Comparison of ENCODE assay signal across 16 mouse cellular contexts in genomic region chr2:58550488-58550887, GRCm38 (mm10). TPM values are rescaled to one million over a fixed set of nuclear protein-coding genes. Genes with fewer than 3 reads are reported as not detected.
A peak's percentile ranks its signal among the peaks of the same experiment; 100 is the strongest.
DNase-seq lines count a peak whose midpoint lies in the region; ATAC-seq and TF ChIP-seq lines count a peak whose summit lies in the region.
"Had no signal": no experiment of that assay in that cellular context is flagged by ENCODE, and none has a peak within 500 bp of the region (broad histone marks: within the 10 kb centered on the region; RNA-seq: fewer than 3 reads in every experiment).

No protein-coding gene starts in this region.

- H3K4me3 ChIP-seq in heart, embryonic 13.5 days: no peak overlapping the region
- no peak overlapping the region for H3K4me3 ChIP-seq in heart, adult 2 months
- H3K4me3 ChIP-seq in midbrain, embryonic 14.5 days (replicated peaks; ENCODE audit: low read depth, low read length): no peak overlapping the region
- H3K4me3 ChIP-seq in midbrain, embryonic 10.5 days: no peak overlapping the region
- H3K4me3 ChIP-seq in hindbrain, embryonic 14.5 days (replicated peaks; ENCODE audit: low read length): no peak overlapping the region
- H3K4me3 ChIP-seq: erythroblast, embryonic 14.5 days; left cerebral cortex, adult 2 months had no signal

- H3K79me2 ChIP-seq in heart, adult 2 months (replicated peaks; ENCODE audit: control insufficient read depth, insufficient read depth, low read length): peaks cover 7% of the 10 kb centered on the region

- H3K4me2 ChIP-seq in heart, embryonic 13.5 days: peak overlapping the region; percentile 46
- H3K4me2 ChIP-seq in midbrain, embryonic 14.5 days (ENCODE audit: low read length): no peak overlapping the region
- H3K4me2 ChIP-seq in hindbrain, embryonic 14.5 days (replicated peaks): no peak overlapping the region

- 0 out of 2 replicates have a peak overlapping the region, but pooled peaks have one; percentile 53 for H3K27ac ChIP-seq in heart, embryonic 13.5 days (replicated peaks)
- H3K27ac ChIP-seq in heart, adult 2 months: no peak overlapping the region
- H3K27ac ChIP-seq in midbrain, embryonic 14.5 days (replicated peaks; ENCODE audit: low read depth, low read length): no peak overlapping the region
- H3K27ac ChIP-seq in midbrain, embryonic 10.5 days (replicated peaks): no peak overlapping the region
- H3K27ac ChIP-seq in hindbrain, embryonic 14.5 days: no peak overlapping the region
- H3K27ac ChIP-seq: left cerebral cortex, adult 2 months; liver, embryonic 14.5 days had no signal

- no peaks in the 10 kb centered on the region for H3K9me3 ChIP-seq in heart, embryonic 13.5 days
- no peaks in the 10 kb centered on the region for H3K9me3 ChIP-seq in midbrain, embryonic 14.5 days (ENCODE audit: control insufficient read depth, low read length)
- H3K9me3 ChIP-seq in midbrain, embryonic 10.5 days (replicated peaks): no peaks in the 10 kb centered on the region
- H3K9me3 ChIP-seq in hindbrain, embryonic 14.5 days (ENCODE audit: control insufficient read depth, low read length): no peaks in the 10 kb centered on the region

- H3K9ac ChIP-seq in heart, embryonic 13.5 days: 0 out of 2 replicates have a peak overlapping the region, but pooled peaks have one; percentile 33
- H3K9ac ChIP-seq in heart, adult 2 months (ENCODE audit: low read depth, low read length): no peak overlapping the region
- H3K9ac ChIP-seq in midbrain, embryonic 14.5 days (replicated peaks; ENCODE audit: low read length): no peak overlapping the region
- no peak overlapping the region for H3K9ac ChIP-seq in hindbrain, embryonic 14.5 days
- H3K9ac ChIP-seq: liver, embryonic 14.5 days had no signal

- H3K36me3 ChIP-seq in heart, embryonic 13.5 days: no peaks in the 10 kb centered on the region
- no peaks in the 10 kb centered on the region for H3K36me3 ChIP-seq in heart, adult 2 months (ENCODE audit: control insufficient read depth, insufficient read depth, low read length)
- no peaks in the 10 kb centered on the region for H3K36me3 ChIP-seq in midbrain, embryonic 14.5 days (ENCODE audit: control insufficient read depth, insufficient read depth, low read length)
- no peaks in the 10 kb centered on the region for H3K36me3 ChIP-seq in midbrain, embryonic 10.5 days
- H3K36me3 ChIP-seq in hindbrain, embryonic 14.5 days (replicated peaks; ENCODE audit: control insufficient read depth, insufficient read depth): no peaks in the 10 kb centered on the region

- no peak for TF ChIP-seq CTCF in heart, adult 2 months (IDR thresholded peaks at IDR 0.05)

- no peaks in the 10 kb centered on the region for H3K27me3 ChIP-seq in heart, embryonic 13.5 days (replicated peaks)
- no peaks in the 10 kb centered on the region for H3K27me3 ChIP-seq in heart, adult 2 months (ENCODE audit: control insufficient read depth, insufficient read depth, low read length)
- no peaks in the 10 kb centered on the region for H3K27me3 ChIP-seq in midbrain, embryonic 14.5 days (ENCODE audit: control insufficient read depth, insufficient read depth, low read length)
- H3K27me3 ChIP-seq in midbrain, embryonic 10.5 days (ENCODE audit: low read depth, poor library complexity, severe bottlenecking): no peaks in the 10 kb centered on the region
- no peaks in the 10 kb centered on the region for H3K27me3 ChIP-seq in hindbrain, embryonic 14.5 days (ENCODE audit: control insufficient read depth, insufficient read depth, low read length)

- no peak for TF ChIP-seq POLR2A in heart, adult 2 months (IDR thresholded peaks at IDR 0.05; ENCODE audit: insufficient read depth, low read depth, low read length)

- TF ChIP-seq EP300 in heart, adult 2 months (IDR thresholded peaks at IDR 0.05; ENCODE audit: insufficient read depth, low read depth, low read length): no peak

- ATAC-seq in heart, embryonic 13.5 days (ENCODE audit: extremely low read depth, insufficient number of reproducible peaks, low FRiP score, low TSS enrichment): no peak
- ATAC-seq in midbrain, embryonic 14.5 days (ENCODE audit: low FRiP score, low TSS enrichment): no peak
- 0 out of 2 replicates have a peak, but pooled peaks have one; percentile 39 for ATAC-seq in hindbrain, embryonic 14.5 days (ENCODE audit: low FRiP score)
- ATAC-seq: intestine, postnatal 0 days had no signal

- peaks cover 87% of the 10 kb centered on the region for H3K4me1 ChIP-seq in heart, embryonic 13.5 days
- H3K4me1 ChIP-seq in heart, adult 2 months (ENCODE audit: control insufficient read depth, insufficient read depth, low read length): peaks cover 2% of the 10 kb centered on the region
- H3K4me1 ChIP-seq in midbrain, embryonic 14.5 days (ENCODE audit: control insufficient read depth, insufficient read depth, low read length): peaks cover 19% of the 10 kb centered on the region
- H3K4me1 ChIP-seq in midbrain, embryonic 10.5 days: peaks cover 54% of the 10 kb centered on the region
- H3K4me1 ChIP-seq in hindbrain, embryonic 14.5 days (replicated peaks; ENCODE audit: control insufficient read depth, insufficient read depth, low read length): peaks cover 22% of the 10 kb centered on the region; the same call in 1 of the 2 replicates

- no peak for DNase-seq in heart, adult 2 months
- peak; percentile 39 for DNase-seq in midbrain, embryonic 14.5 days
- DNase-seq in midbrain, embryonic 10.5 days (ENCODE audit: low spot score): no peak
- no peak for DNase-seq in hindbrain, embryonic 14.5 days (ENCODE audit: low spot score)
- no peak for DNase-seq in gastrocnemius, adult 18-20 months (ENCODE audit: low spot score)
- DNase-seq in right cerebral cortex, adult 2 months (ENCODE audit: low spot score in 2 of 2): no peak
- DNase-seq: adrenal gland, adult 2 months; gastrocnemius, postnatal 36 days; kidney, postnatal 4 days; right cerebral cortex, postnatal 25 days; thymus, postnatal 36 days had no signal

- intact Hi-C loops in heart, adult 2 months (cut with DNase I): no loop called here

- 31% methylated on average over 9 of the region's 9 CpGs for WGBS in heart, embryonic 13.5 days
- WGBS in heart, adult 2 months: 58% methylated on average over 9 of the region's 9 CpGs
- 47% methylated on average over 9 of the region's 9 CpGs for WGBS in midbrain, embryonic 14.5 days
- WGBS in midbrain, embryonic 10.5 days: 66% methylated on average over 9 of the region's 9 CpGs
- WGBS in hindbrain, embryonic 14.5 days: 47% methylated on average over 9 of the region's 9 CpGs

RNA-seq across cellular contexts. Expression of gene Acvr1, which starts 16.5 kb away (rescaled TPM):
- polyA plus RNA-seq in heart, embryonic 13.5 days (2015; fragmentation: Nextera tagmentation; extraction: Ambion mirVana): 9.2 and 9.8 TPM in 2 replicates
- total RNA-seq in heart, adult 2 months (2021): 10 to 100 TPM; 14.6 to 15.7 TPM
- 7.4 and 12.1 TPM in 2 replicates for polyA plus RNA-seq in heart, adult 2 months (2012; rRNA removed)
- 5.6 and 7.5 TPM in 2 replicates for polyA plus RNA-seq in midbrain, embryonic 14.5 days (2014; fragmentation: Nextera tagmentation; extraction: Ambion mirVana)
- polyA plus RNA-seq in midbrain, embryonic 10.5 days (2016; fragmentation: Nextera tagmentation; extraction: Ambion mirVana): 2.9 and 3.2 TPM in 2 replicates
- polyA plus RNA-seq in hindbrain, embryonic 14.5 days (2014; fragmentation: Nextera tagmentation; extraction: Ambion mirVana): 7.5 and 8.7 TPM in 2 replicates
- total RNA-seq in gastrocnemius, adult 18-20 months (2021): 10 to 100 TPM; 20.6 to 26.8 TPM
- polyA plus RNA-seq: erythroblast, embryonic 14.5 days had no signal

RNA-seq across cellular contexts. Expression of gene Upp2, which starts 16.6 kb away (rescaled TPM):
- polyA plus RNA-seq in heart, embryonic 13.5 days (2015; fragmentation: Nextera tagmentation; extraction: Ambion mirVana): 6.4 and 7.6 TPM in 2 replicates
- total RNA-seq in heart, adult 2 months (2021): 1 to 10 TPM; 2.2 to 3.3 TPM
- polyA plus RNA-seq in heart, adult 2 months (2012; rRNA removed): 3.0 and 5.1 TPM in 2 replicates
- 14.1 and 14.4 TPM in 2 replicates for polyA plus RNA-seq in midbrain, embryonic 14.5 days (2014; fragmentation: Nextera tagmentation; extraction: Ambion mirVana)
- 3.0 and 5.3 TPM in 2 replicates for polyA plus RNA-seq in midbrain, embryonic 10.5 days (2016; fragmentation: Nextera tagmentation; extraction: Ambion mirVana)
- polyA plus RNA-seq in hindbrain, embryonic 14.5 days (2014; fragmentation: Nextera tagmentation; extraction: Ambion mirVana): 16.1 and 17.5 TPM in 2 replicates
- 1 to 10 TPM; 2.1 to 3.1 TPM for total RNA-seq in gastrocnemius, adult 18-20 months (2021)
- polyA plus RNA-seq: erythroblast, embryonic 14.5 days had no signal
